ENCODE assay signal across 8 mouse cellular contexts in the genomic region with DNA sequence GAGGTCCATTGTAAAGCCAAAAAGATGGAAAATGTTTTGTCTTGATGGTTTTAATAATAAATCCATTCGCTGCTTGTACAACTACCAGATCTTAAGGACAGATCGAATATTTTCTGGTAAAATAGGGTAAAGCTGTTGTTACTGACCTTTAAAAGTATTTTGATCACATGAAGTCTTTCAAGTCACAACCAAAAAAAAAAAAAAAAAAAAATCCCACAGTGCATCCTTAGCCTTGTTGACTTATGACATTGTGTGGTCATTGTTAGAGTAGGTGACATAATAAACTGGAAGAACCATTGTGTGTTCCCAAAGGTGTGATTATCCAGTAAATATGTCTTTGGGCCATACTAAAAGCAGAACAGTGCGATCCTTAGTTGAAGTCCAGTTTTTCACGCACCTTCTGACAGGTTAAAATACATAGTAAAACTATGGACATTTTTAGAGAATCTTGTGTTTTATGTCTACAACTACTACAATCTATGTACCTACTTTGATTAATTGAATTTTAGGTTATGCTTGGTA. TPM values are rescaled to one million over a fixed set of nuclear protein-coding genes. Genes with fewer than 3 reads are reported as not detected.
DNase-seq lines count a peak whose midpoint lies in the region; ATAC-seq and TF ChIP-seq lines count a peak whose summit lies in the region.

No protein-coding gene starts in this region.

- no peaks in the 10 kb centered on the region for H3K36me3 ChIP-seq in neural tube, embryonic 11.5 days (ENCODE audit: control insufficient read depth, insufficient read depth, low read length)
- no peaks in the 10 kb centered on the region; the same call in 1 of the 2 replicates for H3K36me3 ChIP-seq in limb, embryonic 14.5 days (ENCODE audit: control insufficient read depth, insufficient read depth, low read length)
- H3K36me3 ChIP-seq in stomach, embryonic 15.5 days: no peaks in the 10 kb centered on the region

- WGBS in cerebellum, adult 2 months: 77% methylated on average over 4 of the region's 4 CpGs
- WGBS in neural tube, embryonic 11.5 days: 78% methylated on average over 4 of the region's 4 CpGs
- WGBS in limb, embryonic 14.5 days: 70% methylated on average over 4 of the region's 4 CpGs
- WGBS in stomach, embryonic 15.5 days: 64% methylated on average over 4 of the region's 4 CpGs

- H3K4me2 ChIP-seq in neural tube, embryonic 11.5 days (ENCODE audit: low read depth): peak overlapping the region; percentile 73
- H3K4me2 ChIP-seq in limb, embryonic 14.5 days (replicated peaks; ENCODE audit: low read depth, low read length, severe bottlenecking): peak overlapping the region; percentile 66
- H3K4me2 ChIP-seq in stomach, embryonic 15.5 days: peak overlapping the region; percentile 65

- TF ChIP-seq POLR2A in cerebellum, adult 2 months (IDR thresholded peaks at IDR 0.05; ENCODE audit: borderline replicate concordance, insufficient read depth, low read length): no peak
- no peak for TF ChIP-seq POLR2A in limb, embryonic 14.5 days (IDR thresholded peaks at IDR 0.05; ENCODE audit: borderline replicate concordance, extremely low read depth, insufficient read depth, insufficient read length)

- TF ChIP-seq CTCF in cerebellum, adult 2 months (IDR thresholded peaks at IDR 0.05; ENCODE audit: borderline replicate concordance, insufficient read depth, low read depth, low read length): no peak

- peak overlapping the region; percentile 91 for H3K9ac ChIP-seq in neural tube, embryonic 11.5 days (ENCODE audit: low read length)
- H3K9ac ChIP-seq in limb, embryonic 14.5 days (ENCODE audit: low read depth, low read length, severe bottlenecking): peak overlapping the region; percentile 95
- H3K9ac ChIP-seq in stomach, embryonic 15.5 days: peak overlapping the region; percentile 90; the same call in 1 of the 2 replicates

- H3K4me1 ChIP-seq in cerebellum, adult 2 months (ENCODE audit: control insufficient read depth, insufficient read depth, low read length): peaks cover 2% of the 10 kb centered on the region; the same call in 1 of the 2 replicates
- H3K4me1 ChIP-seq in neural tube, embryonic 11.5 days (ENCODE audit: control insufficient read depth, insufficient read depth, low read length): peaks cover 7% of the 10 kb centered on the region
- H3K4me1 ChIP-seq in limb, embryonic 14.5 days (ENCODE audit: control insufficient read depth, insufficient read depth, low read length): peaks cover 13% of the 10 kb centered on the region
- peaks cover 3% of the 10 kb centered on the region; the same call in 1 of the 2 replicates for H3K4me1 ChIP-seq in stomach, embryonic 15.5 days

- no peak overlapping the region for H3K27ac ChIP-seq in cerebellum, adult 2 months (ENCODE audit: insufficient read depth, low read length)
- H3K27ac ChIP-seq in neural tube, embryonic 11.5 days (ENCODE audit: low read depth, low read length): no peak overlapping the region
- peak overlapping the region; percentile 98 for H3K27ac ChIP-seq in limb, embryonic 14.5 days (replicated peaks; ENCODE audit: low read depth, low read length)
- H3K27ac ChIP-seq in stomach, embryonic 15.5 days: peak overlapping the region; percentile 99

- no peak for ATAC-seq in neural tube, embryonic 11.5 days (ENCODE audit: insufficient read depth, low FRiP score, low TSS enrichment)
- ATAC-seq in limb, embryonic 14.5 days (ENCODE audit: low FRiP score, low read depth): no peak
- ATAC-seq in stomach, embryonic 15.5 days (ENCODE audit: insufficient read depth, low FRiP score, low read depth): no peak

- peak overlapping the region; percentile 95 for H3K4me3 ChIP-seq in cerebellum, adult 2 months (replicated peaks; ENCODE audit: insufficient read depth, low read depth, low read length)
- peak overlapping the region; percentile 89 for H3K4me3 ChIP-seq in neural tube, embryonic 11.5 days (ENCODE audit: low read depth, low read length)
- peak overlapping the region; percentile 90 for H3K4me3 ChIP-seq in limb, embryonic 14.5 days (replicated peaks; ENCODE audit: low read length)
- H3K4me3 ChIP-seq in stomach, embryonic 15.5 days (replicated peaks): peak overlapping the region; percentile 94

- no peaks in the 10 kb centered on the region for H3K27me3 ChIP-seq in cerebellum, adult 2 months (ENCODE audit: control insufficient read depth, insufficient read depth, low read length)
- H3K27me3 ChIP-seq in neural tube, embryonic 11.5 days (ENCODE audit: control insufficient read depth, insufficient read depth, low read length): no peaks in the 10 kb centered on the region
- H3K27me3 ChIP-seq in limb, embryonic 14.5 days (ENCODE audit: control insufficient read depth, insufficient read depth, low read length): no peaks in the 10 kb centered on the region
- no peaks in the 10 kb centered on the region for H3K27me3 ChIP-seq in stomach, embryonic 15.5 days (replicated peaks)

- H3K9me3 ChIP-seq in neural tube, embryonic 11.5 days (ENCODE audit: control insufficient read depth, low read length): no peaks in the 10 kb centered on the region
- no peaks in the 10 kb centered on the region for H3K9me3 ChIP-seq in limb, embryonic 14.5 days (ENCODE audit: control insufficient read depth, low read length)
- no peaks in the 10 kb centered on the region for H3K9me3 ChIP-seq in stomach, embryonic 15.5 days

- no peak for DNase-seq in cerebellum, adult 2 months
- no peak for DNase-seq in cerebellum, postnatal 10 days
- DNase-seq in neural tube, embryonic 11.5 days (ENCODE audit: low spot score): no peak
- no peak for DNase-seq in neural tube, embryonic 10.5 days (ENCODE audit: extremely low spot score, low spot score)
- no peak for DNase-seq in limb, embryonic 14.5 days (ENCODE audit: low spot score)
- no peak for DNase-seq in left cerebral cortex, adult 9 months (ENCODE audit: low spot score in 2 of 2)
- DNase-seq in frontal cortex, adult 2 months (ENCODE audit: extremely low spot score in 1 of 2, low spot score in 1 of 2): no peak

RNA-seq across cellular contexts. Expression of a gene that starts 1.0 kb away (rescaled TPM):
- polyA plus RNA-seq in cerebellum, adult 2 months (2012; rRNA removed): 120 and 123 TPM in 2 replicates
- polyA plus RNA-seq in neural tube, embryonic 11.5 days (2014; fragmentation: Nextera tagmentation; extraction: Ambion mirVana): 71.1 and 73.7 TPM in 2 replicates
- 86.7 and 105 TPM in 2 replicates for polyA plus RNA-seq in limb, embryonic 14.5 days (2012; rRNA removed)
- 67.3 and 69.9 TPM in 2 replicates for polyA plus RNA-seq in limb, embryonic 14.5 days (2014; fragmentation: Nextera tagmentation; extraction: Ambion mirVana)
- 69.8 and 76.7 TPM in 2 replicates for polyA plus RNA-seq in stomach, embryonic 15.5 days (2015; fragmentation: Nextera tagmentation; extraction: Ambion mirVana)
- polyA plus RNA-seq in frontal cortex, adult 2 months (2012; rRNA removed): 109 and 119 TPM in 2 replicates

RNA-seq across cellular contexts. Expression of a gene that starts 8.3 kb away (rescaled TPM):
- polyA plus RNA-seq in cerebellum, adult 2 months (2012; rRNA removed): 13.2 and 15.3 TPM in 2 replicates
- 9.2 TPM in 2 replicates for polyA plus RNA-seq in neural tube, embryonic 11.5 days (2014; fragmentation: Nextera tagmentation; extraction: Ambion mirVana)
- 29.2 and 36.3 TPM in 2 replicates for polyA plus RNA-seq in limb, embryonic 14.5 days (2012; rRNA removed)
- 11.0 and 11.3 TPM in 2 replicates for polyA plus RNA-seq in limb, embryonic 14.5 days (2014; fragmentation: Nextera tagmentation; extraction: Ambion mirVana)
- 6.8 and 7.8 TPM in 2 replicates for polyA plus RNA-seq in stomach, embryonic 15.5 days (2015; fragmentation: Nextera tagmentation; extraction: Ambion mirVana)
- polyA plus RNA-seq in frontal cortex, adult 2 months (2012; rRNA removed): 13.4 and 14.7 TPM in 2 replicates

RNA-seq across cellular contexts. Expression of a gene that starts 8.5 kb away (rescaled TPM):
- polyA plus RNA-seq in cerebellum, adult 2 months (2012; rRNA removed): 2.8 and 2.9 TPM in 2 replicates
- polyA plus RNA-seq in neural tube, embryonic 11.5 days (2014; fragmentation: Nextera tagmentation; extraction: Ambion mirVana): 3.6 and 3.8 TPM in 2 replicates
- polyA plus RNA-seq in limb, embryonic 14.5 days (2012; rRNA removed): 4.9 and 5.8 TPM in 2 replicates
- polyA plus RNA-seq in limb, embryonic 14.5 days (2014; fragmentation: Nextera tagmentation; extraction: Ambion mirVana): 2.4 and 3.6 TPM in 2 replicates
- polyA plus RNA-seq in stomach, embryonic 15.5 days (2015; fragmentation: Nextera tagmentation; extraction: Ambion mirVana): 2.9 and 3.5 TPM in 2 replicates
- 4.1 and 4.7 TPM in 2 replicates for polyA plus RNA-seq in frontal cortex, adult 2 months (2012; rRNA removed)

RNA-seq across cellular contexts. Expression of a gene that starts 42.8 kb away (rescaled TPM):
- 33.6 and 37.4 TPM in 2 replicates for polyA plus RNA-seq in cerebellum, adult 2 months (2012; rRNA removed)
- polyA plus RNA-seq in neural tube, embryonic 11.5 days (2014; fragmentation: Nextera tagmentation; extraction: Ambion mirVana): 11.6 and 13.8 TPM in 2 replicates
- polyA plus RNA-seq in limb, embryonic 14.5 days (2012; rRNA removed): 22.6 and 29.7 TPM in 2 replicates
- 11.5 and 16.2 TPM in 2 replicates for polyA plus RNA-seq in limb, embryonic 14.5 days (2014; fragmentation: Nextera tagmentation; extraction: Ambion mirVana)
- 32.0 and 38.2 TPM in 2 replicates for polyA plus RNA-seq in stomach, embryonic 15.5 days (2015; fragmentation: Nextera tagmentation; extraction: Ambion mirVana)
- polyA plus RNA-seq in frontal cortex, adult 2 months (2012; rRNA removed): 12.2 and 12.5 TPM in 2 replicates

RNA-seq across cellular contexts. Expression of a gene that starts 44.6 kb away (rescaled TPM):
- polyA plus RNA-seq in cerebellum, adult 2 months (2012; rRNA removed): 44.7 and 47.5 TPM in 2 replicates
- 70.1 and 71.3 TPM in 2 replicates for polyA plus RNA-seq in neural tube, embryonic 11.5 days (2014; fragmentation: Nextera tagmentation; extraction: Ambion mirVana)
- 35.0 and 37.2 TPM in 2 replicates for polyA plus RNA-seq in limb, embryonic 14.5 days (2012; rRNA removed)
- 55.1 and 60.7 TPM in 2 replicates for polyA plus RNA-seq in limb, embryonic 14.5 days (2014; fragmentation: Nextera tagmentation; extraction: Ambion mirVana)
- polyA plus RNA-seq in stomach, embryonic 15.5 days (2015; fragmentation: Nextera tagmentation; extraction: Ambion mirVana): 52.9 and 56.9 TPM in 2 replicates
- 37.8 and 47.5 TPM in 2 replicates for polyA plus RNA-seq in frontal cortex, adult 2 months (2012; rRNA removed)

Comparison
In these comparisons a context has a peak if more than half of its experiments do, and no peak if none do; other contexts are left out.
1. H3K27ac ChIP-seq: peak in limb, embryonic 14.5 days (single experiment) and stomach, embryonic 15.5 days (single experiment); none in cerebellum, adult 2 months (single experiment) and neural tube, embryonic 11.5 days (single experiment).
2. Peak in every context shown above with its lines, with median percentiles within 50 percentile points of each other: H3K4me3 ChIP-seq, H3K4me2 ChIP-seq and H3K9ac ChIP-seq.